Mouse (Mus musculus): ENCODE data around the gene 9130230L23Rik.

9130230L23Rik gene

GRCm38 (mm10) chr5:65954130-65955080 lies 49.7 kb downstream of the 9130230L23Rik start:
- no peak for DNase-seq (ENCODE audit: extremely low spot score, low spot score)

GRCm38 (mm10) chr5:65951513-65951909 lies 52.6 kb downstream of the 9130230L23Rik start:
- DNase-seq (ENCODE audit: extremely low spot score, low spot score), result no peak

- peak; percentile 52 for DNase-seq (ENCODE audit: extremely low spot score, low spot score)
These were observed 53.2 kb downstream of the 9130230L23Rik start for GRCm38 (mm10) chr5:65950679-65951512.

GRCm38 (mm10) chr5:65950236-65950635 lies 53.8 kb downstream of the 9130230L23Rik start:
- DNase-seq (ENCODE audit: extremely low spot score, low spot score), result peak; percentile 48

DNA sequence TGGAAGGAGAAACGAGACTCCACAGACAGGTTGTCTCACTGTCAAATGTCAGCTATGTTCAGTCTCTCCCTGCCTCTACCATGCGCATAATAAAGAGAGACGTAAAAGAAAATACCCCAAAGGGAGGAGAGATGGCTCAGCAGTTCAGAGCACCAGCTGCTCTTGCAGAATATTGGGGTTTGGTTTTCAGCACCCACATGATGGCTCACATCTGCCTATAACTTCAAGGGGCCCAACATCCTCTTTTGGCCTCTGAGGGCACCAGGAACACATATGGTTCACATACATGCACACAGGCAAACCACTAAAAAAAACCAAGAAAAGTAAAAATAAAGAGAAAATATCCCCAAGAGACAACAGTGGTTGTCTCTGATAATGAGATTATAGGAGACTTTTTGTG lies 54.3 kb downstream of the 9130230L23Rik start:
- no peak for DNase-seq (ENCODE audit: extremely low spot score, low spot score)

DNA sequence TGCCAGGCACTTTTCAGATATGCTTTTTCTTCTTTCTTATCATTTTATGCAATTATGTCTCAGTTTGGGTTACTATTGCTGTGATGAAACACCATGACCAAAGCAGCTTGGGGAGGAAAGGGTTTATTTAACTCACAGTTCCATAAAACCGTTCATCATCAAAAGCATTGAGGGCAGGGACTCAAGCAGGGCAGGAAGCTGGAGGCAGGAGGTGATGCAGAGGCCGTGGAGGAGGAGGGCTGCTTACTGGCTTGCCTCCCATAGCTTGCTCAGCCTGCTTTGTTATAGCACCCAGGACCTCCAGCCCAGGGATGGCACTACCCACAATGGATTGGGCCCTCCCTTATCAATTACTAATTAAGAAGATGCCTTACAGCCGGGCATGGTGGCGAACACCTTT lies 62.9 kb downstream of the 9130230L23Rik start:
- DNase-seq (ENCODE audit: extremely low spot score, low spot score), result no peak

GRCm38 (mm10) chr5:65937998-65938715 lies 65.9 kb downstream of the 9130230L23Rik start:
- peak; percentile 82 for DNase-seq (ENCODE audit: extremely low spot score, low spot score)

- no peak for DNase-seq (ENCODE audit: extremely low spot score, low spot score)
These were observed 66.9 kb downstream of the 9130230L23Rik start for GRCm38 (mm10) chr5:65937011-65937726.

GRCm38 (mm10) chr5:65934783-65935182 lies 69.3 kb downstream of the 9130230L23Rik start, which contains the start of gene Chrna9:
TSS of gene Chrna9 (plus strand) at chr5:65934921.
- no peak for DNase-seq (ENCODE audit: extremely low spot score, low spot score)

- no peak for DNase-seq (ENCODE audit: extremely low spot score, low spot score)
These were observed 70.3 kb downstream of the 9130230L23Rik start for GRCm38 (mm10) chr5:65933764-65934163.

- no peak for DNase-seq (ENCODE audit: extremely low spot score, low spot score)
These were observed 70.8 kb downstream of the 9130230L23Rik start for GRCm38 (mm10) chr5:65933258-65933657.

GRCm38 (mm10) chr5:65930171-65930570 lies 73.9 kb downstream of the 9130230L23Rik start:
- DNase-seq (ENCODE audit: extremely low spot score, low spot score), result no peak
